Mouse (Mus musculus) ES-Bruce4 (cell line): ENCODE data around the gene Adm. TPM values are rescaled to one million over a fixed set of nuclear protein-coding genes. Genes with fewer than 3 reads are reported as not detected.
"Not testable (repeated sequence)": the region's sequence is repeated elsewhere in the genome, so short reads cannot be mapped to it uniquely, and the experiment has no call there.

Experiments used
- H3K27ac ChIP-seq: 2 replicates; pipeline ENCODE4 v1.5.1; 2012; ENCODE audit warnings: low read length, inconsistent platforms; ENCODE audit not compliant: insufficient read depth
- H3K27me3 ChIP-seq: 2 replicates; pipeline ENCODE4 v1.6.1; 2012; ENCODE audit warnings: mild to moderate bottlenecking, low read length, inconsistent platforms; ENCODE audit not compliant: control insufficient read depth, poor library complexity, insufficient read depth, severe bottlenecking
- H3K36me3 ChIP-seq: 2 replicates; pipeline ENCODE4 v1.6.1; 2012; ENCODE audit warnings: inconsistent platforms, mild to moderate bottlenecking, low read length, moderate library complexity; ENCODE audit not compliant: control insufficient read depth, poor library complexity, insufficient read depth, severe bottlenecking
- H3K4me1 ChIP-seq: one replicate; pipeline ENCODE4 v1.8.1; 2011; ENCODE audit warnings: low read length; ENCODE audit not compliant: control insufficient read depth, insufficient read depth
- H3K4me3 ChIP-seq: 2 replicates; pipeline ENCODE4 v1.5.1; 2011; ENCODE audit warnings: low read depth, mild to moderate bottlenecking, low read length
- H3K9ac ChIP-seq: 2 replicates; pipeline ENCODE4 v1.6.1; 2012; ENCODE audit warnings: low read depth, mild to moderate bottlenecking, inconsistent platforms; ENCODE audit not compliant: poor library complexity, severe bottlenecking
- H3K9me3 ChIP-seq: replicated peaks from 2 replicates; pipeline ENCODE4 v1.6.1; 2012; ENCODE audit warnings: mild to moderate bottlenecking, low read length, inconsistent platforms; ENCODE audit not compliant: control insufficient read depth, poor library complexity, insufficient read depth, severe bottlenecking
- CTCF ChIP-seq: IDR thresholded peaks from one replicate; pipeline ENCODE4 v1.8.1; 2011; ENCODE audit warnings: low read depth, low read length
- EP300 ChIP-seq: IDR thresholded peaks from 2 replicates; pipeline ENCODE4 v1.6.1; 2011; ENCODE audit warnings: low read depth, low read length; ENCODE audit not compliant: insufficient read depth
- POLR2A ChIP-seq: IDR thresholded peaks from one replicate; pipeline ENCODE4 v1.8.1; 2011; ENCODE audit warnings: low read length; ENCODE audit not compliant: insufficient read depth
- polyA plus RNA-seq: library from polyadenylated mRNA; stranded (reverse); fragments of >200 nt; gene quantifications from 2 replicates; pipeline ENCODE4 v1.2.4, GENCODE M21; 2011; ENCODE audit warnings: low read depth; ENCODE audit not compliant: missing spikeins, insufficient read depth, insufficient read length

Adm gene
- polyA plus RNA-seq, 1 experiment, result 1.9 TPM

- TF ChIP-seq CTCF (no peak), EP300 (no peak), POLR2A (no peak)
- Histone ChIP-seq H3K4me3 (no peak overlapping the region), H3K9ac (no peak overlapping the region), H3K4me1 (no peaks in the 10 kb centered on the region), H3K27ac (no peak overlapping the region), H3K27me3 (peaks cover 3% of the 10 kb centered on the region; the same call in 1 of the 2 replicates), H3K9me3 (no peaks in the 10 kb centered on the region), H3K36me3 (no peaks in the 10 kb centered on the region)
Observed at GRCm38 (mm10) chr7:110631136-110631888, 3.9 kb downstream of the Adm start.

GRCm38 (mm10) chr7:110635929-110636328 is 8.5 kb downstream of the Adm start:
- H3K27ac ChIP-seq, result no peak overlapping the region
- TF ChIP-seq POLR2A (no peak), CTCF (no peak), EP300 (no peak)

GRCm38 (mm10) chr7:110636559-110636958 is 9.1 kb downstream of the Adm start:
- Histone ChIP-seq H3K27ac (no peak overlapping the region), H3K36me3 (no peaks in the 10 kb centered on the region), H3K4me1 (peaks cover 3% of the 10 kb centered on the region), H3K9ac (no peak overlapping the region), H3K27me3 (no peaks in the 10 kb centered on the region), H3K4me3 (no peak overlapping the region), H3K9me3 (no peaks in the 10 kb centered on the region)
- TF ChIP-seq POLR2A (no peak), CTCF (no peak), EP300 (no peak)

More at GRCm38 (mm10) chr7:110635929-110636328, 8.5 kb downstream of the Adm start:
- no peaks in the 10 kb centered on the region for H3K36me3 ChIP-seq
- H3K27me3 ChIP-seq, result no peaks in the 10 kb centered on the region
- H3K9me3 ChIP-seq, result no peaks in the 10 kb centered on the region
- no peak overlapping the region for H3K4me3 ChIP-seq
- H3K4me1 ChIP-seq, result peaks cover 3% of the 10 kb centered on the region
- H3K9ac ChIP-seq, result no peak overlapping the region

DNA sequence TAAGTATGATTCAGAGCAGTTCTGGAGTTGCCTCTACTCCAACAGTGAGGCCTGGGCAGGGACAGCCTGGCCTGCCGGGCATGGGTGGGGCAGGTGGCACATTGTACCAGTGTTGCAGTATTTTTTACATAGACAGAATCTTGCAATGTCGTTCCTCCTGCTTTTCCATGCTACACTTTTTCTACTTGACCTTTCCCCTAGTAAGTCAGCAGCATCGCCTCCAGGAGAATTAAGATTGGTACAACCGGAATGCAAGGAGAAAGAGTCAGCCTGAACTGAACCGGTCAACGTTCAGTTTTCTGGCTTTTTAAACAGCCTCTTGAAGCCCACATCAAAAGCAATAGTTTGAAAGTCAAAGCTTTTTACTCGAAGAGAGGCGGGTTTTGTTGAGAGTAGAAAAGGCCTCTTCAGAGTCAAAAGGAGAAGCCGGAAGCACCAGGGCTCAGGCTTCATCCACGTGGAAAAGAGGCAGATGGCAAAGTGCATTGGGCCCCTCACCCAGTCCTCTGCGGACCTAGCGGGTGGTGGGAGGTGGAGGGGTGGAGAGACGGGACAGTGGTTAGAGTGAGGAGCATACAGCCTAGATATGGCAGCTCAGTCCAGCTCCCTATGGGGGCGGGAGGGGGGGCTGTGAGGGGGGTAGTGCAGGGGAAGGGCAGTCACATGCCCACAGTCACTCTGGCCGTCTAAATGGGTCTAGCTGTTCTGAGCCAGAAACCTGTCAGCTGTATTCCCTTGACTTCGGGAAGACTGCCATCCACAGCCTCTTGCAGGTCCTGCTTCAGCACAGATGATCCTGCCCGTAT is 11.0 kb downstream of the Adm start:
- H3K9ac ChIP-seq, result no peak overlapping the region

GRCm38 (mm10) chr7:110639291-110639915 is 11.9 kb downstream of the Adm start:
- H3K4me3 ChIP-seq, result no peak overlapping the region
- peaks cover 3% of the 10 kb centered on the region for H3K4me1 ChIP-seq
- TF ChIP-seq POLR2A (no peak), CTCF (no peak), EP300 (no peak)
- no peak overlapping the region for H3K9ac ChIP-seq
- no peaks in the 10 kb centered on the region for H3K9me3 ChIP-seq
- no peaks in the 10 kb centered on the region for H3K27me3 ChIP-seq
- H3K36me3 ChIP-seq, result no peaks in the 10 kb centered on the region
- no peak overlapping the region for H3K27ac ChIP-seq

More for the DNA sequence above, 11.0 kb downstream of the Adm start:
- no peak for TF ChIP-seq POLR2A
- TF ChIP-seq EP300, result 0 out of 2 replicates have a peak, but pooled peaks have one; percentile 3
- Histone ChIP-seq H3K4me1 (peaks cover 3% of the 10 kb centered on the region), H3K27ac (no peak overlapping the region), H3K4me3 (no peak overlapping the region), H3K27me3 (no peaks in the 10 kb centered on the region), H3K36me3 (no peaks in the 10 kb centered on the region), H3K9me3 (no peaks in the 10 kb centered on the region)

DNA sequence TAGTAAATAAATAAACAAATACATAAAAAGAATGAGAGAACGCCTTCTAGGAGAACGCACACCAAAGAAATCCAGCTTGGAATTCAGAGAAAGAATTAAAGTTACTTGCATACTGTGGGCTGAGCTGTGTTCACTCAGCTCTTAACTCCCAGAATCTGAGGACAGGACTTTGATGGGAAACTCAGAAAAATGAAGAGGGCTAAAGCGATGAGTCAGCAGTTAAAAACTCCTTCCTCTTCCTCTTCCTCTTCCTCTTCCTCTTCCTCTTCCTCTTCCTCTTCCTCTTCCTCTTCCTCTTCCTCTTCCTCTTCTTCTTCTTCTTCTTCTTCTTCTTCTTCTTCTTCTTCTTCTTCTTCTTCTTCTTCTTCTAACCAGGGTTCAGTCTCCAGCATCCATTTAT is 12.5 kb downstream of the Adm start:
- H3K4me3 ChIP-seq, H3K27ac ChIP-seq, H3K9ac ChIP-seq, H3K4me1 ChIP-seq, H3K27me3 ChIP-seq, H3K9me3 ChIP-seq, H3K36me3 ChIP-seq: not testable (repeated sequence)
